Mouse (Mus musculus) embryonic fibroblast, embryonic 13.5 days (primary cell): ENCODE data around the gene Suclg1.

Experiments
- CTCF ChIP-seq: IDR thresholded peaks from 2 replicates; pipeline ENCODE4 v1.5.1; 2011; ENCODE audit warnings: mild to moderate bottlenecking, control low read depth, low read length, moderate library complexity, borderline replicate concordance; ENCODE audit not compliant: insufficient read depth
- POLR2A ChIP-seq: IDR thresholded peaks from 2 replicates; pipeline ENCODE4 v1.6.1; 2011; ENCODE audit warnings: low read depth, mild to moderate bottlenecking, control low read depth, low read length, moderate library complexity

DNA sequence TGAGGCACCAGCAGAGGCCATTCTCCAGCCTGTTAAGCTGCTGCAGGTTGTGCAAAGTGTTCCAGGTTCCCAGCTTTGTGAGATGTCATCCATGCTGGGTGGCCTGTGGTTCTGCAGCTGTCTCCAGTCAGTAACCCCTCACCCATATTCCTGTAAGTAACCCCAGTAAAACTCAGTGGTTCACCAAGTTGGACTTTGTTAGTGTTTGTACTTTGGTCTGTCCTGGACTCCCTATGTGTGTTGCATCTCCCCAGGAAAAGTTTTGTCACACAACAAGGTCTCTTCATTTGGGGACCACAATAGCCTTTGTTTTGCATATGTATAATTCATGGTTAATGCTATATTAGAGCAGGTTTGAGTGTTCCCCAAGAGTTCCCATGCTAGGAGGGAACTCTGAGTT, 4.2 kb downstream of the Suclg1 start:
- TF ChIP-seq CTCF = no peak
- TF ChIP-seq POLR2A = no peak
